Mouse (Mus musculus): ENCODE data around the gene Cdk5rap2. TPM values are rescaled to one million over a fixed set of nuclear protein-coding genes. Genes with fewer than 3 reads are reported as not detected.

Cdk5rap2 gene
- polyA plus RNA-seq, 1 experiment from 2014 or later: 25.4 TPM

DNA sequence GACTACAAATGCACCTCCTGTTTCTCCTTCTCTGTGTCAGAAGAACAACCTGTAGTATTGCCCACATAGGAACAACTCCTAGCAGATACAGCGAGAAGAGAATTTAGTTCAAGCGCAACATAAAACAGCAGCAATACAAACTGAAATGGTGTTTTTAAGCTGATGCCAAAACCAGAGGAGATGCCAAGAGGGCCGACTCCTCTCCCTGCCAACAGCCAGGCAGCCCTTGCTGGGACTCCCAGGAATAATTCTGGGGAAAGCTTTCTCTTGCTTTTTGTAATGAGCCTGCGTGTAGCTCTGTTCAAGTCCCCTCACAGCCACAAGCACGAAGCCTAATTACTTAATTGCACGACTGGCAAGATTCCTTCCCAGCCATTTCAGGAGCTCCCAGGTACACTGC lies 120.9 kb downstream of the Cdk5rap2 start:
- H3K36me3 ChIP-seq: peaks cover 46% of the 10 kb centered on the region

DNA sequence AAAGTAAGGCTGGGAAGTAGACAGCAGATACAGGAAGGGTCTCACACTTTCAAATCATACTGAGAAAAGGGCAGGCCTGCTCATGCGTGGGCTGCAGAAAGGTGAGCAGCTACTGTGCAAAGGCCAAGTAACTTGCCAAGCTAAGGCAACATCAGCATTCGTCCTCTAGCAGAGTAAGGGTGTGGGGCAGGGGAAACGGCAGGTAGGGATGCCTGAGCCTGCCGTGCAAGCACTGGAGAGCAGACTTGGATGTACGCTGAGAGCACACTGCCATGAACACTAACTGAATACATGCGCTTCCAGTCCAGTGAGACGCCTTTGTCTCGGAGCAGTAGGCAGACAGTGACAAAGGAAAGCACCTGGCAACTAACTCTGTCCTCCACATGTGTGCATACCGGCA lies 127.1 kb downstream of the Cdk5rap2 start:
- Histone ChIP-seq H3K4me2 (replicated peaks) (no peak overlapping the region), H3K9ac (no peak overlapping the region), H3K4me1 (no peaks in the 10 kb centered on the region), H3K27me3 (no peaks in the 10 kb centered on the region), H3K27ac (no peak overlapping the region), H3K4me3 (no peak overlapping the region), H3K36me3 (peaks cover 65% of the 10 kb centered on the region), H3K9me3 (no peaks in the 10 kb centered on the region)
- 97% methylated on average over 9 of the region's 9 CpGs for WGBS
- no peak for ATAC-seq (ENCODE audit: low FRiP score, low read depth)

More for the DNA sequence above, 120.9 kb downstream of the Cdk5rap2 start:
- no peak overlapping the region for H3K4me2 ChIP-seq (replicated peaks)
- H3K9ac ChIP-seq: no peak overlapping the region
- H3K27me3 ChIP-seq: no peaks in the 10 kb centered on the region
- no peak overlapping the region for H3K27ac ChIP-seq
- no peak for ATAC-seq (ENCODE audit: low FRiP score, low read depth)
- 0 out of 2 replicates have a peak, but pooled peaks cover 9% of the 10 kb centered on the region for H3K4me1 ChIP-seq
- no peak overlapping the region for H3K4me3 ChIP-seq
- no peaks in the 10 kb centered on the region for H3K9me3 ChIP-seq
- WGBS: 86% methylated on average over 6 of the region's 6 CpGs

- H3K4me2 ChIP-seq (replicated peaks): no peak overlapping the region
- no peak for ATAC-seq (ENCODE audit: low FRiP score, low read depth)
- no peaks in the 10 kb centered on the region for H3K27me3 ChIP-seq
- no peak overlapping the region for H3K27ac ChIP-seq
- no peak overlapping the region for H3K9ac ChIP-seq
- WGBS: 89% methylated on average over 4 of the region's 4 CpGs
- H3K4me1 ChIP-seq: no peaks in the 10 kb centered on the region
- H3K4me3 ChIP-seq: no peak overlapping the region
- H3K9me3 ChIP-seq: no peaks in the 10 kb centered on the region
- peaks cover 76% of the 10 kb centered on the region for H3K36me3 ChIP-seq
Measured at GRCm38 (mm10) chr4:70278882-70279281, 131.4 kb downstream of the Cdk5rap2 start.

DNA sequence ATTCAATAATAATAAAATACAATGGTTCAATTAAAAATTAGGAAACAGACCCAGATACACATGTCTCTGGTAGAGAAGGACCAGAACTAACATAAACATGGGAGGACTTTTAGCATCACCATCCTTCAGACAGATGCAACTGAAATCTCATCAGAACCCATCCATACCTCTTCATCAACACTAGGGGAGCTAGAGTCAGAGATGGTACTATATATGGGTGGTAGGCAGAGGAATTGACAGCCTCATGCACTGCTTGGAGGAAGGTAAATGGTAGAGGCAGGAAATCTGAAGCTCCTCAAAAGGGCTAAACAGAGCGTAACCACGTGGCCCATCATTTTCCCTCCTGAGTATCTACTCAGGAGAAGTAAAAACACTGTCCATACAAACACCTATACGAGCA lies 132.2 kb downstream of the Cdk5rap2 start:
- Histone ChIP-seq H3K27me3 (no peaks in the 10 kb centered on the region), H3K4me3 (no peak overlapping the region), H3K9ac (no peak overlapping the region), H3K36me3 (peaks cover 72% of the 10 kb centered on the region), H3K4me2 (replicated peaks) (no peak overlapping the region), H3K27ac (no peak overlapping the region), H3K9me3 (no peaks in the 10 kb centered on the region), H3K4me1 (no peaks in the 10 kb centered on the region)
- WGBS: 92% methylated on average over 3 of the region's 3 CpGs
- no peak for ATAC-seq (ENCODE audit: low FRiP score, low read depth)

- no peak overlapping the region for H3K4me3 ChIP-seq
- 92% methylated on average over 4 of the region's 4 CpGs for WGBS
Measured at GRCm38 (mm10) chr4:70272943-70273342, 137.3 kb downstream of the Cdk5rap2 start.

DNA sequence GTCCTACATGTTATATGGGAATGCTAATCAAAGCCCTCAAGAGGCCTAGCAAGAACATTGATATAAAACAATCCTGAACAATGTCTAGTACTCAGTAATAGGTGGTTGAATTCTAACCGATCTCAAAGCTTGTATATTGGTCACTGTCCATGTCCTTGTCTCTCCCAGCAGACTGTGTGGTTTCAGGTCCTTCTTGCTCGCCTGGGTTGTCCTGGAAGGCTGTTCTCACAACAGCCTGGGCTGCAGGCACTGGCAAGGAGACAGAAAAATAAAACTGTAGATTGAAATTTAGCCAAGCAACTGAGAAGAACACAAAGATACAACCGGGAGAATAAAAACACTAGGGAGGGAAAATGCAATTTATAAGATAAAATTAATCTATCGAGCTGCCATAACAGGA lies 137.7 kb downstream of the Cdk5rap2 start:
- peaks cover 65% of the 10 kb centered on the region for H3K36me3 ChIP-seq
- no peak overlapping the region for H3K27ac ChIP-seq
- H3K4me2 ChIP-seq (replicated peaks): no peak overlapping the region
- no peak overlapping the region for H3K4me3 ChIP-seq
- no peak for ATAC-seq (ENCODE audit: low FRiP score, low read depth)
- 90% methylated on average over 4 of the region's 4 CpGs for WGBS
- H3K9ac ChIP-seq: no peak overlapping the region
- no peaks in the 10 kb centered on the region for H3K27me3 ChIP-seq
- no peaks in the 10 kb centered on the region for H3K4me1 ChIP-seq
- H3K9me3 ChIP-seq: no peaks in the 10 kb centered on the region

More at GRCm38 (mm10) chr4:70272943-70273342, 137.3 kb downstream of the Cdk5rap2 start:
- Histone ChIP-seq H3K4me1 (no peaks in the 10 kb centered on the region), H3K36me3 (peaks cover 62% of the 10 kb centered on the region), H3K27me3 (no peaks in the 10 kb centered on the region), H3K27ac (no peak overlapping the region), H3K4me2 (replicated peaks) (no peak overlapping the region), H3K9ac (no peak overlapping the region), H3K9me3 (no peaks in the 10 kb centered on the region)
- ATAC-seq (ENCODE audit: low FRiP score, low read depth): no peak

DNA sequence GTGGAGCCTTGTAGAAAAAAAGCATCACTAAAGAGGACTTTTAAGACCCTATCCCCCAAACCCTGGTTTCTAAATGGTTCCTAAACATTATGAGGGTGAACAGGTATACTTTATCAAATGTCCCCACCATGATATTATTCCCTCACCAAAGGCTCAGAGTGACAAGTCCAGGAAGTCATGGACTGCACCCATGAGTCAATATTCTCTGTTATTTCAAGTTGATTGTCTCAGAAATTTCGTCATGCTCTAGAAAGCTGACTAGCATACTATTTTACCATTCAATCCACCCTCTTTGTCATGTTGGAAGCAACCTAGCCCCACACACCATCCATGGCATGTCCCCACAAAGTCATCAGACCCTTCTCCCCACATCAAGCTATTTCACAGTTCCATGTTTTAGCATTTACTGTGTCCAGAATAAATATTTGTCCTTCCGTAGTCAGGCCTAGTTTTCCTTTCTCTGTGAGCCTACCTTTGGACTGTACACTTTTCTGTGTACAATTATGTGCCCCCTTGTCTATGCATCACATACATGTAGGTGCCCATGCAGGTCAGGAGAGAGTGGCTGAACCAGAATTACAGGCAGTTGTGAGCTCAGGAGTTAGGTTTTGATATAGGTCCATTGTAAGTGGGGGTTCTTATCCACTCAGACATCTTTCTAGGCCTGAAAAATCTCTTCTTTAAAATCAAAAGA lies 142.9 kb downstream of the Cdk5rap2 start:
- peaks cover 76% of the 10 kb centered on the region for H3K36me3 ChIP-seq
- no peak overlapping the region for H3K27ac ChIP-seq
- 86% methylated on average over 2 of the region's 2 CpGs for WGBS
- H3K9ac ChIP-seq: no peak overlapping the region
- no peaks in the 10 kb centered on the region for H3K27me3 ChIP-seq
- H3K4me3 ChIP-seq: no peak overlapping the region
- no peaks in the 10 kb centered on the region for H3K4me1 ChIP-seq
- H3K4me2 ChIP-seq (replicated peaks): no peak overlapping the region
- no peak for ATAC-seq (ENCODE audit: low FRiP score, low read depth)
- no peaks in the 10 kb centered on the region for H3K9me3 ChIP-seq

- Histone ChIP-seq H3K9me3 (no peaks in the 10 kb centered on the region), H3K27ac (no peak overlapping the region), H3K36me3 (peaks cover 78% of the 10 kb centered on the region), H3K9ac (no peak overlapping the region), H3K4me3 (no peak overlapping the region), H3K27me3 (no peaks in the 10 kb centered on the region), H3K4me2 (replicated peaks) (no peak overlapping the region), H3K4me1 (no peaks in the 10 kb centered on the region)
- WGBS: 78% methylated on average over 6 of the region's 6 CpGs
- ATAC-seq (ENCODE audit: low FRiP score, low read depth): no peak
Measured at GRCm38 (mm10) chr4:70265248-70265647, 145.0 kb downstream of the Cdk5rap2 start.

DNA sequence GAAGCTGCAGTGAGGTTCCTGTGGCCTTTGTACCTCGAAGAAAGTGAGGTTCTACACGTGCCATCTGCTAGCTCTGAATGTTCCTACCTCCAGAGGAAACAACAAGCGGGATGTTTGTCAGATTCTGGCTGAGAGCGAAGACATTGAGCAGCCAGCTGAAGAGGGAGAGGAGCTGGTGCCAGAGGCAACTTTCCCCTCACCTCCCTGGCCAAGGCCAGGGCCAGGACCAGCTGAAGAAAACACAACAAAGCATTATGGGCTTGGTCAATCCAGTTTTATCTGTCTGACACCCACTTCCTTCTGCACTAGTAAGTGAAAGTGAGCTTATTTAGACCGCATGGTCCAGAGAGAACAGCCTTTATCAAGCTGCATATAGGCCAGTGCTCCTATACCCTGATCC lies 147.4 kb downstream of the Cdk5rap2 start:
- no peak for ATAC-seq (ENCODE audit: low FRiP score, low read depth)
- 85% methylated on average over 5 of the region's 5 CpGs for WGBS
- H3K36me3 ChIP-seq: peaks cover 78% of the 10 kb centered on the region
- no peak overlapping the region for H3K4me2 ChIP-seq (replicated peaks)
- no peak overlapping the region for H3K27ac ChIP-seq
- no peak overlapping the region for H3K9ac ChIP-seq
- no peaks in the 10 kb centered on the region for H3K27me3 ChIP-seq
- H3K4me1 ChIP-seq: no peaks in the 10 kb centered on the region
- H3K4me3 ChIP-seq: no peak overlapping the region
- H3K9me3 ChIP-seq: no peaks in the 10 kb centered on the region

DNA sequence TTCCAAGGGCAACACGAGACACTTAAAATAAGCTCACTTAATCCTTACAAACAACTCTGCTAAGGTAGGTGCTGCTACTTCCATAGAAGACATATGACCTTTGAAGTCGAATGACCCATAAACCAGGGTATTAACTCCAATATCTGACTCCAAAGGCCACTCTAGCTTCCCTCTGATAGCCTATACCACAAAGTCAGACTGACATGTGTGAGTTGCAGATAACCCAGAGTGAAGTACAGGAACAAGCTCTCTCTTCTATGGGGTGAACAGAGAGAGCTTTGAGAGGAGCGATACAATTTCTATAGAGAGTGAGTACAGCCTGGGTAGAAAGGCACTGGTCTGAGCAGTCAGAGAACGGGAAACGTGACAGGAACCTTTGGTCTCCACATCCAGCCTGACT lies 148.9 kb downstream of the Cdk5rap2 start:
- WGBS: 81% methylated on average over 5 of the region's 5 CpGs
- Histone ChIP-seq H3K27ac (no peak overlapping the region), H3K27me3 (no peaks in the 10 kb centered on the region), H3K4me2 (replicated peaks) (no peak overlapping the region), H3K9me3 (no peaks in the 10 kb centered on the region), H3K9ac (no peak overlapping the region), H3K36me3 (peaks cover 74% of the 10 kb centered on the region), H3K4me1 (no peaks in the 10 kb centered on the region), H3K4me3 (no peak overlapping the region)
- ATAC-seq (ENCODE audit: low FRiP score, low read depth): no peak

DNA sequence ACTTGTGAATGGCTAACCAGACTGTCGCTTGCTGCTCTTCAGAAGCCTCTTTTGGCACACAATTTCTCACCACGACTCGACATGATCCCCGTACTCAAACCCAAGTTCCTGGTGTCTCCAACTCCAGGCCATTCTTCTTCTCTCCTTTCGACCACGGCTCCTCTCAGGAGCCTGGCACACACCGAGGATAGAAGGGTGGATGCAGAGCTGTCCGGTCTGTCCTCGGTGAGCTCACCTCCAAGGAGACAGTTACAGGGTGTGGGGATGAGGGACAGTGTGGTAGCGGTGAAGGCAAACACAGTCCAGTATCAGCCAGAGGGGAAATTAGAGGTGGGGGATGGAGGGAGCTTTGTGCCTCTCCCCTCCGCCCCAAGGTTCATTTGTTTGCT lies 149.8 kb downstream of the Cdk5rap2 start:
- Histone ChIP-seq H3K9ac (no peak overlapping the region), H3K9me3 (no peaks in the 10 kb centered on the region), H3K4me2 (replicated peaks) (no peak overlapping the region), H3K27me3 (no peaks in the 10 kb centered on the region), H3K4me1 (no peaks in the 10 kb centered on the region), H3K4me3 (no peak overlapping the region), H3K27ac (no peak overlapping the region), H3K36me3 (peaks cover 77% of the 10 kb centered on the region)
- ATAC-seq (ENCODE audit: low FRiP score, low read depth): no peak
- WGBS: 88% methylated on average over 11 of the region's 11 CpGs

- Histone ChIP-seq H3K4me3 (no peak overlapping the region), H3K4me2 (replicated peaks) (no peak overlapping the region), H3K9ac (no peak overlapping the region), H3K27ac (no peak overlapping the region), H3K4me1 (no peaks in the 10 kb centered on the region), H3K36me3 (peaks cover 79% of the 10 kb centered on the region), H3K9me3 (no peaks in the 10 kb centered on the region), H3K27me3 (no peaks in the 10 kb centered on the region)
- 83% methylated on average over 3 of the region's 3 CpGs for WGBS
- no peak for ATAC-seq (ENCODE audit: low FRiP score, low read depth)
Measured at GRCm38 (mm10) chr4:70259726-70260418, 150.4 kb downstream of the Cdk5rap2 start.

GRCm38 (mm10) chr4:70258826-70259225 lies 151.4 kb downstream of the Cdk5rap2 start:
- H3K9me3 ChIP-seq: no peaks in the 10 kb centered on the region
- H3K27ac ChIP-seq: no peak overlapping the region
- H3K9ac ChIP-seq: no peak overlapping the region
- no peak overlapping the region for H3K4me2 ChIP-seq (replicated peaks)
- 74% methylated on average over 9 of the region's 9 CpGs for WGBS
- no peak for ATAC-seq (ENCODE audit: low FRiP score, low read depth)
- H3K4me3 ChIP-seq: no peak overlapping the region
- no peaks in the 10 kb centered on the region for H3K4me1 ChIP-seq
- no peaks in the 10 kb centered on the region for H3K27me3 ChIP-seq
- H3K36me3 ChIP-seq: peaks cover 80% of the 10 kb centered on the region

Measured in limb, embryonic 13.5 days (tissue).